ENCODE assay signal across 12 mouse cellular contexts in the genomic region with DNA sequence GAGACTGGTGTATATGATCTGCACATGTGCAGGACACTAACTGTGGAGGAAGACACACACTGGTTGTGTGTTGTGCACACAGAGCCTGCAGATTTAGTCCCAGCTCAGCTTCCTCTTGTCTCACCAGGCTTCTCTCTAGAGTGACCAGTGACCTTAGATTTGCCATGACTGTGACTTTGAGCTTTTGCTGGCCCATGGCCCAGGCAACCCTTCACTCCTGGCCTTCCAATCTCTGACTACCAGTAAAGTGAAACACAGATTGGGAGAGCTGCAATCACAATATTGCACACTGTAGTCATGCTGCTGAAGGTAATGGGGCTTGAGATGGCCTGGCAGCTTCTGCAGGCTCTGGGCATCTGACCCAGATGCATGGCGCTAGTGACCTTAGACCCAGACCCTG.
A peak's percentile ranks its signal among the peaks of the same experiment; 100 is the strongest.
DNase-seq lines count a peak whose midpoint lies in the region; ATAC-seq and TF ChIP-seq lines count a peak whose summit lies in the region.
"Had no signal": no experiment of that assay in that cellular context is flagged by ENCODE, and none has a peak within 500 bp of the region (broad histone marks: within the 10 kb centered on the region; RNA-seq: fewer than 3 reads in every experiment).

No protein-coding gene starts in this region.

- H3K27ac ChIP-seq in kidney, adult 2 months (ENCODE audit: insufficient read depth, low read depth, low read length): peak overlapping the region; percentile 15; the same call in 1 of the 2 replicates
- peak overlapping the region; percentile 60 for H3K27ac ChIP-seq in heart, embryonic 15.5 days

- H3K9ac ChIP-seq in heart, embryonic 15.5 days: no peak overlapping the region
- H3K9ac ChIP-seq: lung, embryonic 14.5 days had no signal

- peaks cover 28% of the 10 kb centered on the region for H3K4me1 ChIP-seq in kidney, adult 2 months (ENCODE audit: control insufficient read depth, insufficient read depth, low read length)
- peaks cover 36% of the 10 kb centered on the region for H3K4me1 ChIP-seq in heart, embryonic 15.5 days (replicated peaks)

- no peaks in the 10 kb centered on the region for H3K27me3 ChIP-seq in kidney, adult 2 months (replicated peaks; ENCODE audit: control insufficient read depth, insufficient read depth, low read length)
- H3K27me3 ChIP-seq in heart, embryonic 15.5 days: no peaks in the 10 kb centered on the region
- H3K27me3 ChIP-seq: CH12.LX had no signal

- H3K9me3 ChIP-seq in heart, embryonic 15.5 days (replicated peaks): no peaks in the 10 kb centered on the region

- no peaks in the 10 kb centered on the region for H3K36me3 ChIP-seq in kidney, adult 2 months (ENCODE audit: control insufficient read depth, insufficient read depth, low read length)
- peaks cover 10% of the 10 kb centered on the region; the same call in 1 of the 2 replicates for H3K36me3 ChIP-seq in heart, embryonic 15.5 days

- no peak overlapping the region for H3K4me3 ChIP-seq in kidney, adult 2 months (ENCODE audit: insufficient read depth, low read depth, low read length)
- no peak overlapping the region for H3K4me3 ChIP-seq in heart, embryonic 15.5 days

- TF ChIP-seq CTCF in kidney, adult 2 months (conservative IDR thresholded peaks at IDR 0.05; ENCODE audit: insufficient read depth, insufficient read length, low read depth, low read length): no peak

- 0 out of 2 replicates have a peak, but pooled peaks have one; percentile 11 for ATAC-seq in heart, embryonic 15.5 days (replicated peaks; ENCODE audit: insufficient number of reproducible peaks, insufficient read depth, low FRiP score, low read depth)
- no peak for ATAC-seq in erythroid progenitor cell, adult 5-6 weeks (replicated peaks; ENCODE audit: low FRiP score, poor library complexity, severe bottlenecking)
- ATAC-seq: intestine, postnatal 0 days had no signal

- no peak overlapping the region for H3K4me2 ChIP-seq in heart, embryonic 15.5 days
- H3K4me2 ChIP-seq: lung, embryonic 14.5 days had no signal

- WGBS in kidney, adult 2 months: 65% methylated on average over 1 of the region's 1 CpGs
- whole genome bisulfite sequencing in heart, embryonic 15.5 days: 86% methylated on average over 1 of the region's 1 CpGs

- DNase-seq in kidney, adult 2 months: peak; percentile 77
- DNase-seq in kidney, postnatal 10 days: no peak
- peak; percentile 53 for DNase-seq in adrenal gland, postnatal 25 days
- peak; percentile 42 to 69 for DNase-seq in kidney, postnatal 25 days
- no peak for DNase-seq in right cerebral cortex, postnatal 4 days
- no peak for DNase-seq in lung, postnatal 4 days
- DNase-seq: lung, embryonic 14.5 days; spleen, adult 18-20 months had no signal

- TF ChIP-seq POLR2A in kidney, adult 2 months (IDR thresholded peaks at IDR 0.05; ENCODE audit: low read depth, low read length): no peak

Comparison
In these comparisons a context has a peak if more than half of its experiments do, and no peak if none do; other contexts are left out.
1. DNase-seq: peak in kidney, adult 2 months (single experiment), adrenal gland, postnatal 25 days (single experiment) and kidney, postnatal 25 days (2 of 2); none in kidney, postnatal 10 days (single experiment), right cerebral cortex, postnatal 4 days (single experiment) and lung, postnatal 4 days (0 of 2).